Mouse (Mus musculus): ENCODE measurements at regions not wholly inside any gene's neighbourhood (a gene's known extent, or its start where the extent isn't known, plus 50 kb on each side); places are given as distances from the start of the nearest gene placed in this dataset.

- no peak for DNase-seq (ENCODE audit: low read depth)
Observed at GRCm38 (mm10) chr10:126498726-126499125, 402.4 kb downstream of the Atp23 start.

- no peak for DNase-seq (ENCODE audit: low read depth)
Observed at GRCm38 (mm10) chr10:126493734-126494133, 407.4 kb downstream of the Atp23 start.

GRCm38 (mm10) chr10:126492211-126492610 lies 408.9 kb downstream of the Atp23 start:
- no peak for DNase-seq (ENCODE audit: low read depth)

- DNase-seq (ENCODE audit: low read depth): no peak
Observed at GRCm38 (mm10) chr10:126485129-126485528, 416.0 kb downstream of the Atp23 start.

GRCm38 (mm10) chr10:126483479-126483878 lies 417.7 kb downstream of the Atp23 start:
- DNase-seq (ENCODE audit: low read depth): no peak

- DNase-seq (ENCODE audit: low read depth): no peak
Observed at GRCm38 (mm10) chr10:126480382-126480781, 420.8 kb downstream of the Atp23 start.

- no peak for DNase-seq (ENCODE audit: low read depth)
Observed at GRCm38 (mm10) chr10:126479743-126480142, 421.4 kb downstream of the Atp23 start.

GRCm38 (mm10) chr10:126473050-126473719 lies 428.0 kb downstream of the Atp23 start:
- no peak for DNase-seq (ENCODE audit: low read depth)

GRCm38 (mm10) chr10:126470838-126471491 lies 430.2 kb downstream of the Atp23 start:
- DNase-seq (ENCODE audit: low read depth): no peak

GRCm38 (mm10) chr10:126462770-126463169 lies 438.4 kb downstream of the Atp23 start:
- DNase-seq (ENCODE audit: low read depth): no peak

GRCm38 (mm10) chr10:126458523-126458922 lies 442.6 kb downstream of the Atp23 start:
- peak; percentile 89 for DNase-seq (ENCODE audit: low read depth)

- no peak for DNase-seq (ENCODE audit: low read depth)
Observed at GRCm38 (mm10) chr10:126452757-126453528, 448.2 kb downstream of the Atp23 start.

- DNase-seq (ENCODE audit: low read depth): peak; percentile 72
Observed at GRCm38 (mm10) chr10:126452057-126452622, 449.0 kb downstream of the Atp23 start.

GRCm38 (mm10) chr10:126431222-126431621 lies 465.3 kb downstream of the Lrig3 start:
- DNase-seq (ENCODE audit: low read depth): no peak

- DNase-seq (ENCODE audit: low read depth): no peak
Observed at GRCm38 (mm10) chr10:126430346-126430745, 464.4 kb downstream of the Lrig3 start.

GRCm38 (mm10) chr10:126429502-126429901 lies 463.5 kb downstream of the Lrig3 start:
- no peak for DNase-seq (ENCODE audit: low read depth)

GRCm38 (mm10) chr10:126422066-126422465 lies 456.1 kb downstream of the Lrig3 start:
- no peak for DNase-seq (ENCODE audit: low read depth)

- no peak for DNase-seq (ENCODE audit: low read depth)
Observed at GRCm38 (mm10) chr10:126413786-126414185, 447.8 kb downstream of the Lrig3 start.

GRCm38 (mm10) chr10:126392235-126392634 lies 426.3 kb downstream of the Lrig3 start:
- no peak for DNase-seq (ENCODE audit: low read depth)

- no peak for DNase-seq (ENCODE audit: low read depth)
Observed at GRCm38 (mm10) chr10:126391770-126392169, 425.8 kb downstream of the Lrig3 start.

GRCm38 (mm10) chr10:126386430-126386829 lies 420.5 kb downstream of the Lrig3 start:
- no peak for DNase-seq (ENCODE audit: low read depth)

- DNase-seq (ENCODE audit: low read depth): no peak
Observed at GRCm38 (mm10) chr10:126385644-126386043, 419.7 kb downstream of the Lrig3 start.
